Mouse (Mus musculus) duodenum, adult 2 months (tissue): ENCODE results near the gene St7. TPM values are rescaled to one million over a fixed set of nuclear protein-coding genes. Genes with fewer than 3 reads are reported as not detected.

Experiments used
- polyA plus RNA-seq: library from polyadenylated mRNA; depleted of rRNA; stranded (reverse); fragments of >200 nt; gene quantifications from 2 replicates; pipeline ENCODE4 v1.2.3, GENCODE M21; 2012; ENCODE audit warnings: low replicate concordance; rRNA removed

St7 gene
- 2.9 and 4.5 TPM in 2 replicates for polyA plus RNA-seq

DNA sequence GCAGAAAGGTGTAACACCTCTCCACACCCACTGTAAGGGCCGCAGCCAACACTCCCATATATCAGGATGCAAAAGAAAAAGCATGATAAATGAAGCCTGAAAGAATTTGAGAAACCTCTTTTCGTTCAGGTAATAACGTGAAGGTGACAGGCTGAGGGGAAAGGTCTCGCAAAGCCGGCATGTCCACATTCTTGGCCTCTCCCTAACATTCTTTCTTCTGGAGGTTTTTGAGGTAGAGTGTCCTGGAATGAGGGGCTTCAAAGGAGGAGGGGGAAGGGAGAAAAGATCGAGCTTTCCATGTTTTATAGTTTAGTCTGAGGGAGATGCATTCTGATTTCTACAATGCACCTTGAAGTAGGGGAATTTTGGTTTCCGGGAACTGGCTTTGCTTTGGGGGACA lies at the start of gene St7:
Gene St7 (plus strand): TSS at position 287 of the 400 bp plus-strand sequence.

Other genes starting within 250 kb of the St7 start
- 1.5 and 4.7 TPM in 2 replicates for gene Met, start 229.1 kb upstream of the St7 start, polyA plus RNA-seq
- 1.3 and 2.1 TPM in 2 replicates for gene Capza2, start 56.7 kb upstream of the St7 start, polyA plus RNA-seq